8 mouse cellular contexts compared by ENCODE assay signal in the genomic region with DNA sequence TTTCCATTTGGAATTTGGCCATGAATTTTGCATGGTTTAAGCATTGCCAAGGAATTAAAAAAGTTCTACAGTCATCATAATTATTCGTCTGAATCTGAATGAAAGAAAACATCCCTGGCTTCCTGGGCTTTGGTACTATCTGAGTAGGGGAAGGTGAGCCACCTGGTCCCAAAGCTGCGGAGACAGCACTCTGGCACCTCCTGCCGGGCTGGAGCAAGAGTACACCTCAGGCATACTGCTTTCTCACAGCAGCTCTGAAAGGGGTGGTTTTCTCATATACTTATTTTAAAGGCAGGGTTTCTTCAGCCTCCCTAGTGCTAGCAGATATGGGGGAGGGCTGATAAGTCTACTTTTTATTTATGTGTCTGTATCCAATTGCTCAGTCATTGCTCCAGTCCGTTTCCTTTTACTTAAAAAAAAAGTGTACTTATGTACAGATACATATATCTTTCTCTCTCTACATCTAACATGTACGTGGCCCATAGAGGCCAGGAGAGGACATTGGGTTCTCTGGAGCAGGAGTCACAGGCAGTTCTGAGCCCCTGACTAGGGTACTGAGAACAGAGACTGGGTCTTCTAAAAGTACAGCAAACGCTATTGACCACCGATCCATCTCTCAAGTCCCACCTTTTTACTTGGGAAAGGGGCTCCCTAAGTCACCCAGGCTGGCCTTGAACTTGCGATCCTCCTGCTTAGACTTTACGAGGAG. TPM values are rescaled to one million over a fixed set of nuclear protein-coding genes. Genes with fewer than 3 reads are reported as not detected.
DNase-seq lines count a peak whose midpoint lies in the region; ATAC-seq and TF ChIP-seq lines count a peak whose summit lies in the region.

No protein-coding gene starts in this region.

- peaks cover 41% of the 10 kb centered on the region for H3K36me3 ChIP-seq in erythroblast, embryonic 14.5 days (ENCODE audit: control insufficient read depth)
- peaks cover 29% of the 10 kb centered on the region for H3K36me3 ChIP-seq in heart, embryonic 12.5 days
- H3K36me3 ChIP-seq in kidney, embryonic 16.5 days (ENCODE audit: insufficient read depth, low read length), result peaks cover 18% of the 10 kb centered on the region
- peaks cover 24% of the 10 kb centered on the region for H3K36me3 ChIP-seq in liver, embryonic 11.5 days (ENCODE audit: control insufficient read depth, insufficient read depth, low read length)
- peaks cover 6% of the 10 kb centered on the region for H3K36me3 ChIP-seq in myocyte (ENCODE audit: control insufficient read depth, insufficient read depth)

- DNase-seq in CD4-positive, CD25-positive, alpha-beta regulatory T cell, adult 2 months (ENCODE audit: low read depth, low spot score), result peak; percentile 93
- peak; percentile 22 for DNase-seq in brain, embryonic 18.5 days (ENCODE audit: low read depth, low spot score)
- DNase-seq in liver, embryonic 11.5 days (ENCODE audit: low spot score), result peak; percentile 70
- DNase-seq in spleen, postnatal 4 days (ENCODE audit: low spot score in 2 of 2), result peak; percentile 85 to 91

- peak overlapping the region; percentile 93 for H3K9ac ChIP-seq in heart, embryonic 12.5 days
- peak overlapping the region; percentile 77 for H3K9ac ChIP-seq in kidney, embryonic 16.5 days (replicated peaks; ENCODE audit: low read length)
- H3K9ac ChIP-seq in liver, embryonic 11.5 days (ENCODE audit: low read depth, low read length), result peak overlapping the region; percentile 87

- H3K27me3 ChIP-seq in erythroblast, embryonic 14.5 days (ENCODE audit: control insufficient read depth), result no peaks in the 10 kb centered on the region
- H3K27me3 ChIP-seq in heart, embryonic 12.5 days (replicated peaks), result no peaks in the 10 kb centered on the region
- H3K27me3 ChIP-seq in kidney, embryonic 16.5 days (ENCODE audit: insufficient read depth, low read length), result no peaks in the 10 kb centered on the region
- H3K27me3 ChIP-seq in liver, embryonic 11.5 days (replicated peaks; ENCODE audit: control insufficient read depth, insufficient read depth, low read length), result no peaks in the 10 kb centered on the region
- no peaks in the 10 kb centered on the region for H3K27me3 ChIP-seq in myocyte (ENCODE audit: control insufficient read depth, insufficient read depth, insufficient read length)

- ATAC-seq in heart, embryonic 12.5 days (ENCODE audit: insufficient number of reproducible peaks, low FRiP score), result peak; percentile 74
- ATAC-seq in kidney, embryonic 16.5 days (ENCODE audit: low FRiP score, low TSS enrichment), result peak; percentile 84
- peak; percentile 77 for ATAC-seq in liver, embryonic 11.5 days (replicated peaks; ENCODE audit: low FRiP score)

- H3K4me3 ChIP-seq in erythroblast, embryonic 14.5 days (replicated peaks), result peak overlapping the region; percentile 91
- H3K4me3 ChIP-seq in heart, embryonic 12.5 days, result peak overlapping the region; percentile 92
- H3K4me3 ChIP-seq in kidney, embryonic 16.5 days (ENCODE audit: low read length), result peak overlapping the region; percentile 60
- peak overlapping the region; percentile 86 for H3K4me3 ChIP-seq in liver, embryonic 11.5 days (ENCODE audit: low read depth, low read length)
- peak overlapping the region; percentile 66 for H3K4me3 ChIP-seq in myocyte

- no peak for TF ChIP-seq POLR2A in myocyte (IDR thresholded peaks at IDR 0.05; ENCODE audit: insufficient read length, low read depth)

- H3K27ac ChIP-seq in heart, embryonic 12.5 days (ENCODE audit: poor library complexity, severe bottlenecking), result peak overlapping the region; percentile 88
- H3K27ac ChIP-seq in kidney, embryonic 16.5 days (ENCODE audit: low read length), result peak overlapping the region; percentile 89
- peak overlapping the region; percentile 84 for H3K27ac ChIP-seq in liver, embryonic 11.5 days (ENCODE audit: low read depth, low read length)

- H3ac ChIP-seq in myocyte (ENCODE audit: control insufficient read depth, insufficient read length), result no peak overlapping the region

- H3K4me2 ChIP-seq in heart, embryonic 12.5 days, result peak overlapping the region; percentile 88
- peak overlapping the region; percentile 62 for H3K4me2 ChIP-seq in kidney, embryonic 16.5 days (replicated peaks; ENCODE audit: low read depth, low read length)
- peak overlapping the region; percentile 79 for H3K4me2 ChIP-seq in liver, embryonic 11.5 days
- H3K4me2 ChIP-seq in myocyte (ENCODE audit: low read depth), result peak overlapping the region; percentile 87

- H3K9me3 ChIP-seq in erythroblast, embryonic 14.5 days (ENCODE audit: control insufficient read depth, low read length), result no peaks in the 10 kb centered on the region
- H3K9me3 ChIP-seq in heart, embryonic 12.5 days (replicated peaks), result no peaks in the 10 kb centered on the region
- H3K9me3 ChIP-seq in kidney, embryonic 16.5 days (ENCODE audit: low read length), result no peaks in the 10 kb centered on the region
- no peaks in the 10 kb centered on the region for H3K9me3 ChIP-seq in liver, embryonic 11.5 days (ENCODE audit: control insufficient read depth, low read length)

- H3K79me2 ChIP-seq in myocyte (ENCODE audit: control insufficient read depth, insufficient read depth), result peaks cover 12% of the 10 kb centered on the region

- 2% methylated on average over 9 of the region's 9 CpGs for WGBS in heart, embryonic 12.5 days
- 2% methylated on average over 9 of the region's 9 CpGs for WGBS in kidney, embryonic 16.5 days
- 0% methylated on average over 9 of the region's 9 CpGs for WGBS in liver, embryonic 11.5 days

- H3K4me1 ChIP-seq in erythroblast, embryonic 14.5 days (ENCODE audit: control insufficient read depth), result peaks cover 43% of the 10 kb centered on the region
- H3K4me1 ChIP-seq in heart, embryonic 12.5 days (replicated peaks), result peaks cover 29% of the 10 kb centered on the region
- H3K4me1 ChIP-seq in kidney, embryonic 16.5 days (ENCODE audit: insufficient read depth, low read length), result peaks cover 18% of the 10 kb centered on the region
- H3K4me1 ChIP-seq in liver, embryonic 11.5 days (replicated peaks; ENCODE audit: control insufficient read depth, insufficient read depth, low read length), result peaks cover 9% of the 10 kb centered on the region

TF ChIP-seq in myocyte, 11 proteins besides CTCF, POLR2A, EP300 and RAD21:
- TF ChIP-seq MAX (IDR thresholded peaks at IDR 0.05; ENCODE audit: low read depth), result no peak
- TF ChIP-seq MYOG (IDR thresholded peaks at IDR 0.05; ENCODE audit: control insufficient read depth in 1 of 3, insufficient read depth in 1 of 3, insufficient read length in 2 of 3, low read depth in 2 of 3), result no peak
- TF ChIP-seq MYOD1 (IDR thresholded peaks at IDR 0.05; ENCODE audit: control insufficient read depth in 1 of 3, insufficient read length in 2 of 3, low read depth in 2 of 3), result peak in 1 of 3 experiments; percentile 29
- no peak for TF ChIP-seq TCF12 (IDR thresholded peaks at IDR 0.05; ENCODE audit: insufficient read depth, poor library complexity, severe bottlenecking)
- TF ChIP-seq SRF (IDR thresholded peaks at IDR 0.05; ENCODE audit: control insufficient read depth, insufficient read length, low read depth), result no peak
- TF ChIP-seq POLR2AphosphoS2 (IDR thresholded peaks at IDR 0.05; ENCODE audit: insufficient read length, low read depth), result no peak

RNA-seq across cellular contexts. Expression of gene Mcm5, which starts 0.7 kb away (rescaled TPM):
- 11.0 and 11.4 TPM in 2 replicates for polyA plus RNA-seq in erythroblast, embryonic 14.5 days (2012)
- 102 and 103 TPM in 2 replicates for polyA plus RNA-seq in heart, embryonic 12.5 days (2016; fragmentation: Nextera tagmentation; extraction: Ambion mirVana)
- polyA plus RNA-seq in kidney, embryonic 16.5 days (2015; fragmentation: Nextera tagmentation; extraction: Ambion mirVana), result 189 and 191 TPM in 2 replicates
- polyA plus RNA-seq in liver, embryonic 11.5 days (2014; fragmentation: Nextera tagmentation; extraction: Ambion mirVana), result 278 and 324 TPM in 2 replicates
- polyA plus RNA-seq in myocyte (2012; fragmentation: generic; extraction: Trizol), result 32.3 TPM

RNA-seq across cellular contexts. Expression of gene Hmox1, which starts 15.3 kb away (rescaled TPM):
- 3.0 and 5.4 TPM in 2 replicates for polyA plus RNA-seq in erythroblast, embryonic 14.5 days (2012)
- polyA plus RNA-seq in heart, embryonic 12.5 days (2016; fragmentation: Nextera tagmentation; extraction: Ambion mirVana), result 20.0 and 20.1 TPM in 2 replicates
- 51.6 and 56.2 TPM in 2 replicates for polyA plus RNA-seq in kidney, embryonic 16.5 days (2015; fragmentation: Nextera tagmentation; extraction: Ambion mirVana)
- polyA plus RNA-seq in liver, embryonic 11.5 days (2014; fragmentation: Nextera tagmentation; extraction: Ambion mirVana), result 80.3 and 95.8 TPM in 2 replicates
- 89.7 TPM for polyA plus RNA-seq in myocyte (2012; fragmentation: generic; extraction: Trizol)

Comparison
In these comparisons a context has a peak if more than half of its experiments do, and no peak if none do; other contexts are left out.
1. Peak in every context shown above with its lines: DNase-seq, ATAC-seq, H3K4me3 ChIP-seq and H3K27ac ChIP-seq.
2. DNase-seq: peak in every context shown above with its lines; median percentile 93 in CD4-positive, CD25-positive, alpha-beta regulatory T cell, adult 2 months; 88 in spleen, postnatal 4 days; 70 in liver, embryonic 11.5 days; 22 in brain, embryonic 18.5 days.